Mouse (Mus musculus) frontal cortex, adult 2 months (tissue): ENCODE measurements at regions not wholly inside any gene's neighbourhood (a gene's known extent, or its start where the extent isn't known, plus 50 kb on each side); places are given as distances from the start of the nearest gene placed in this dataset.

Experiments
- DNase-seq, 2 experiments: peaks; one replicate each; pipeline ENCODE4 v3.0.0; 2022; ENCODE audit warnings: low spot score in 1 of 2; ENCODE audit errors: extremely low spot score in 1 of 2

DNA sequence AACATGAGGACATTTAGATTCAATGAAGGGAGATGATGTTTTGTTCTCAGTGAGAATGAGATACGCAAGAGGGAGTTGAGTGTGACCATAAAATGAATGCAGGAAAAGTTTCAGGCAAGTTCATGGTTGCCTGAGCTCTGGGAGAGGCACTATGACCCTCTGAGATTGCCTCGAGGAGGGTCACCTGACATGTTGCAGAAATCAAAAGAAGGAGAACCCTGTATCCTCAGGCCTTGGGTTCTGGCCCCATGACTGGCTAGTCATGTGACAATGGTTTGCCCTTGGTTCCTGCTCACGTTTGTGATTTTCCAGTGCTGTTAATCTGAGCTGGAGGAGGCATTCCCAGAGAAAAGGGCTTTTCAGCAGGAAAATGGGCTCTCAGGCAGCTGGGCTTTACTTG is 98.9 kb downstream of the Mab21l3 start:
- no peak for DNase-seq

DNA sequence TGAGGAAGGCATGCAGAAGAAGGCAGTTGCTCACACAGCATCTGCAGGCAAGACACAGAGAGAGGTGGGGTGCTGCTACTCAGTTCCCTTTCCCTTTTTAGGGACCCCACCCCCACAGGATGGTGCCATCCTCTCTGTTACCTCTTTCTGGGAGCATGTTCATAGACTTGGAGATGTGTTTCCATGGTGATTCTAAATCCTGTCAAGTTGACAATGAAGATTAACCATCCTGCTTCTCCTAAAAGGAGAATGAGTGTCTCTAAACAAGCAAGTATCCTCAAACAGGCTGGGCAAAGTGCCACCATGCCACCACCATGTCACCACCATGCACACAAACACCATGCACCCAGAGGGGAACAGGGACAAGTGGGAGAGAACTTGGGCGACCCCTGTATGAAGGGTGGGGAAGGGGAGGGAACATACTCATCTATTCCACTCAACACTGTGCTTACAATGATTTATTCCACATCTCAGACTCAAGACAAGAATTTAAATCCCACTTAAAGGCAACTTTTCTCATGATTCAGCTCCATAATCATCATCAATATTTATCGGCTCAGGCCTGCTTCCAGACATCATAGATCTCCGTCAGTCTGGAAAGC is 99.6 kb downstream of the Mab21l3 start:
- peak; percentile 20 to 63 for DNase-seq

DNA sequence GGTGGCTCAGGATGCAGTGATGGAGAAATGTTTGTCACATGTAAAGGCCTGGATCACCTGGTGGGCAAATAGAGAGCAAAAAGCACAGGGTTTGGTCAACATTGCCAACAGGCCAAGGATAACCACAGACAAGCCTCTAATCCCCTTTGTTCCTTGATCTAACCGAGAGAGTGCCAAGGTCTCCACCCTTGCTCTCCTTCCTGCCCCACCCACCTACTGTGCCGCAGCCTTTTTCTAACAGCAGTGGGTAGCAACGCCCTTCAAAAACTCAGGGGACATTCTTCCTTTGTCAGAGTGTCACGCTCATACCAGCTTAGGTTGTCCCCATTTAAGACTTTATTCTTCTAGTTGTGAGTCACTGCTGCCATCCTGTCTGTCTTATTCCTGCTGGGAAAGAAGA is 100.6 kb downstream of the Mab21l3 start:
- peak in 1 of 2 experiments; percentile 25 for DNase-seq

DNA sequence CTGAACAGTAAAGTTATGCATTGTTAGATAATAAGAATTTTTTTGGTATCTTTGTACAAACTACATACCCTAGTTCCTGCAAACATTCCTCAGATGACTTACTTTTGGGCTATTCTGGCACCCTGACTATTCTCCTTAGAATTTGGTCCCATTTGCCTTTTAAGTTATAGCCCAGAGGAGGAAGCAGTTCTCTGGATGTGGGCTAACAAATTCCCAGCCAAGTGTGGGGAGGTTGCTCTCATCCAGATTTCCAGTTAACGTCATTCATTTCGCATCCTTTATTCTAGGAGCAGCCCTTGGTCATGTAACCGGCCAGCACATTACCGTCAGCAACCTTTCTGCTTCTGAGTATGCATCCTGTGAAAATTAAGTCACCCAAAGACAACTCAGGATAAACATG is 107.9 kb downstream of the Mab21l3 start:
- DNase-seq, result peak in 1 of 2 experiments; percentile 27

DNA sequence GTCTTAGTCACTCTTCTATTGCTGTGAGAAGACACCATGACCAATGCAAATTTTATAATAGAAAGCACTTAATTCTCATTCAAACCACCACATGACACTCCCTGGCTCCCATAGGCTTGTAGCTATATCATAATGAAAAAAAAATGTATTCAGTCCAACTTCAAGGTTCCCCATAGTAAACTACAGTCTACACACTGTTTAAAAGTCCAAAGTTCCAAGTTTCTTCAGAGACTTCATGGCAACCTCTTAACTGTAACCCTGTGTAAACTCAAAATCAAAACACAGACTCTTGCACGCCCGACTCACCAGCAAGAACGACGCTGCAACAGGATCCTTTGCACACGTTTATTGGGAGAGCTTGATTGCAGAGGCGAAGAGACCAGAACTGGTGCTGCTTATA is 111.6 kb downstream of the Mab21l3 start:
- DNase-seq, result no peak

DNA sequence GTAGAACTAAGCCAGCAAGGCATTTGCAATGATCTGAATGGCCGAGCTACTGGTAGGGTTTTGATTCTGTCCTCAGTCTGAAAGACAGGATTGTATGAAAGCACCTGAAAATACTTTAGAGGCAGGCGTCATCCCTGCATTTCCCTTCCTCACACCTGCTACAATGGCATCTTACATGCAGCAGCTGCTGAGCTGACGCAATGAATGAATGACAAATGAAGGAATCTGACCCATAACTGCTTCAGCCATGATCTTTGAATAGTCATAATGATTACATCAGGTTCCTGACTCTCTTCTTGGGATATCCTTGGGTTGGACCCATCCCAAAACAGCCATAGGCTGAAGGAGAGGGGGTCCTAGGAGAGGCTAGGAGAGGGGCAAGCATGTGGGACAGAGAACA is 119.7 kb downstream of the Mab21l3 start:
- DNase-seq, result no peak

DNA sequence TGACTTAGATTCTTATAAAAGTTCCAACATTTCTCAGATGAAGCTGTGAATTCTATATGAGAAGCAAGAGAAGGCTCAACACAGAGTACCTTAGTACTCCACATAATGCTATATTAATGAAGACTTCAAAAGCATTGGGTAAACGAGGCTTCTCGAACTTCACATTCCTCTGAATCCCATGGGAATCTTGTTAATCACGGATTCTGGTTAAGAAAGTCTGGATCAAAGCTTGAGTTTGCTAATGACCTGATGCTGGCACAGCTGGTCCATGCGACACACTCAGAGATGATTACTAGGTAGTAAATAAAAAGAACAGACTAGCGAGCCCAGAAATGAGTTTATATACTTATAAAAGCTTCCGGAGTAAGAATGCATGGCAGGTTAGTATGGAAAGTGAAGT is 118.4 kb upstream of the Atp1a1 start:
- DNase-seq, result no peak

DNA sequence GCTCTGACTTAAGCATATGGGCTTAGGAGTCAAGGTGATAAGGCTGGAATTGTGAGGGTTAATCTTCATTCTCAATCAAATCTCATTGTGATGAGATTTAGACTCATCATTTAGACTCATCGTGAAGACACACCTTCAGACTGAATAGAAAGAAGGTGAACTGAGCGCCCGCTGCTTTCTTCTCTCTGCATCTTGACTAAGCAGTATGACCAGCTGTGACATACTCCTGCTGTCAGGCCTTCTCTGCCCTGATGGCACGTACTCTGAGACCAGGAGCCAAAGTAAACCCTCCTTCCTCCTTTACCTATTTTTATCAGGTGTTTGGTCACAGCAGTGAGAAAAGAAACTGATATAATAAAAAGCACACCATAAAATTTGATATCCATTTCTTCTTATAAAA is 117.5 kb upstream of the Atp1a1 start:
- DNase-seq, result no peak

DNA sequence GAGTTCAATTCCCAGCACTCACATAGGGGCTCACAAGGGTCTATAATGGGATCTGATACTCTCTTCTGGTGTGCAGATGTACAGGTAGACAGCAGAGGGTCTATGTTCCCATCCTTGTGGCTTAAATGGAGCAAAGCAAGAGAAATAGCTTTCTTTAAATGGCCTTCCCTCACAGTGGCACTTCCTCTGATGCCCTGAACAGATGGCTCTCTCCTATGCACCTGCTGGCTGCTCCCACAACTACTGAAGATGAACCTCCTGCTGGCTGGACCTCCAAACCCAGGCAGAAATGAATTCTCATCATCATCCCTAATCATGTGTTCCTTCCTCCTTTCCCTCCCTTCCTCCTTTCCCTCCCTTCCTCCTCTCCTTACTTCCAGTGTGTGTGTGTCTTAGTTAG is 110.9 kb upstream of the Atp1a1 start:
- no peak for DNase-seq

DNA sequence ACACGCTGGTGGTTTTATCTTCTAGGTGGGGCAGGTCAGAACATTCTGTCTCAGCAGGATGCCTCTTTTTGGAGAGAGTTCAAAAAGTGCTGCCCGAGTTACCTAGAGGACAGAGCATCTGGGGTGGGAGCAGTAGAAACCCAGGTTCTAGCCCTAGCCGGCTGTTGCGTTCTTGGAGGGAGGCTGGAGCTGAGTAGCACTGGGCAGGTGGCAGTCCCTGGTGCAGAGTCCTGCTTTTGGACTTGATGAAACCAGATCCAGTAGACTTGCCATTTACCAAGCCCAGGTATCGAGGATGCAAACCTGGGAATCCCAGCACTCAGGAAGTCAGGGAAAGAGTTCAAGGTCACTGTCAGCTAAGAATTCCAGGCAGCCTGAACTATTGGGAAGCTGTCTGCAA is 110.3 kb upstream of the Atp1a1 start:
- no peak for DNase-seq

DNA sequence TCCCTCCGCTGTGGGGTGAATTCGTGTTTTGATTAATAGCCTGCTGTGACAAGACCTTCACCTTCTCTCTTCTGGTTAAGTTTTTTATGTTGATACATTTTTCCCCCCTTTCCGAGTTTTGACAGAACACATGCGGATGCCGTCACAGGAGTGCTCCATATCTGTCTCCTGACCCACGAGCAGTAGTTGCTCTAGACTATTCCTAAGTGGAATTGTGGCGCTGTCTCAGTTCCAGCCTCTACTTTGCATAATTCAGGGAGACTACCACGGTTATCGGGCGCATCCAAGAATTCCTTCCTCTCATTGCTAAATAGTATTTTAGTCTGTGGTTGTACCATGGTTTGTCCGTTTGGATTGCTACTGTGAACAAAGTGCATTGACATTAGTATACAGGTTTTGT is 109.2 kb upstream of the Atp1a1 start:
- no peak for DNase-seq

DNA sequence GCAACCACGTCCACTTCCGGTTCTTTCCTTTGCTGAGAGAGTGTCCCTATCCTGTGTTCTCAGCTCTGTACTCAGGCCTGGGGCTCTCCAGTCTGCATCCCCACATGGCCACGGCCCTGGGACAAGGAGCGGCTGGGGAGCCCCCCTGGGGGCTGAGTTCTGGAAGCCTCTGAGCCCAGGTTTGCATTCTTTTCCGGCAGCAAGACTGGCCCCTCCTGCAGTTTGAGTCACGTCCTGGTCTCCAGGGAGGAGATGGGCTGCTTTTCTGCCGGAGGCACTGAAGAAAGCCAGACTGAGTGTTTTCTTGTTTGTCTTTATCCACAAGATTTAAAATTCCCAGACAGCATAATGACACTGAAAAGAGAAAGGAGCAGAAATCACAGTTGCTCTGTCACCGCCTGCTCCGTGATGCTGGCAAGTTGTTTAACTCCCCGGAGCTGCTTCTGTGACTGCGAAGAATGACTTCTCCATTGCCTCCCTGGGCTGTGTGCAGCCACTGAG is 108.7 kb upstream of the Atp1a1 start:
- peak in 1 of 2 experiments; percentile 22 for DNase-seq

DNA sequence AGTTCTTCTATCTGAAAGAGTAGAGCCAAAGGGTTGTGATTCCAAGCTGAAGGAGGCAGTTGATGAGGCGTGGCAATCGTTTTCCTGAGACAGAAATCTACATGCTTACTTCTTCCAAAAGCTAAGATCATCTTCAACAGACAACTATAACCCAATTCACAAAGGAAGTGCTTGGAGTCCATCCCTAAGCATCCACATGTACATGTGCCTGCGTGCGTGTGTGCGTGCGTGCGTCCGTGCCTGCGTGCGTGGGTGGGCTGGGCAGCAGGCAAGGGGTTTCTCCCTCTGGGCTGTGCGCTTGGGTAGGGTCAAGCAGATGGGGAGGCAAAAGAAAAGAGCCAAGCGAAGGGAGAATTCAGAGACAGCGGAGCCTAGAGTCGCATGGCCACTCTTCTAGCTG is 108.2 kb upstream of the Atp1a1 start:
- DNase-seq, result no peak

DNA sequence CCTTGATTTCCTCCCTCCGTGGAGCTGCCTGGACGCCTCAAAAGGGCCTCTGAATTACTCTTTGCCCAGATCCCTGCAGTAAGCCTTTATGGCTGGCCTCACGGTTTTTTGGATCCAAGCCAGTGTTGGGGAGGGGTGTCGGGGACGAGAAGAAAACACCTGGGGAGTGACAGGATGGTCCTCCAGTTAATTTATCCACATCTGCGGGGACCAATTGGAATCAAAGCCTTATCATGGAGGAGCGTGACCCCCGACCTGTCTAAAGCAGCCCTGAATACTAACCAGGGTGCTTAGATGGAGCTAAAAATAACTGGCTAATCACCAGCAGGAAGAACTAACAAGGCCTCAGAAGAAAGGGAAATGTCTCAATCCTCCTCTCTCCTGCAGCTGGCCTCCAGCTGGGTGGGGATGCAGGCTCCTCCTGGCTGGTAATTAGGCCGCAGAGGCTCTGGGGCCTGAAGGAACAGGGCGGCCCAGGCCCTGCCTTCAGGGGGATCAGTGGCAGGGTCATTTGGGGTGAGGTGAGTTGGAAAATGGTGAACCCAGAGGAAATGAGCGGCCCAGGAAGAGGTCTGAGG is 107.2 kb upstream of the Atp1a1 start:
- no peak for DNase-seq

DNA sequence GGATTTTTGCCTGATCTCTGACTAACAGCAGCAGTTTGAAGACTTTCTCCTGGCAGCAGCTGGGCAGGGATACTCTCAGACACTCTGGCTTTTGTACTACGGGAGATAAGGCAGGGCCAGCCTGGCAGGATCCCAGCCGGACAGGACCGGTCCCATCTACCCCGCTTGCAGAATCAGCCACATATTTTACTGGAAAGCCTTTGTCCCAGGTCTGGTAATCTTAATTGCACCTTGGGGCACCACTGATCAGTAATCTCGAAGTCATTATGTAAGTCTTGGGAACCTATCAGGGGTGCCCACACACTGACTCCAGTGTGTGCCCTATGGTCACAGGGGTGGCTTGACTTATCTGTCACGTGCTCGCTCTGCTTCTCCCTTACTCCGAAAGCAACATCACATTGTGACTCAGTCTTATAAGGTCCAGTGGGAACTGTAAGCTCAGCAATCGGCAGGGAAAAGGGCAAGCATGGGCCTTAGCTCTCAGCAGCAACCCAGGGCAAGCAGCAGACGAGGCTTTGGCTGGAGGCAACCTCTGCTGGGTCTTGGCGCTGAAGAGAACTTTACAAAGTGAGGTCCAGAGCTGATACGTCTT is 105.0 kb upstream of the Atp1a1 start:
- DNase-seq, result no peak

DNA sequence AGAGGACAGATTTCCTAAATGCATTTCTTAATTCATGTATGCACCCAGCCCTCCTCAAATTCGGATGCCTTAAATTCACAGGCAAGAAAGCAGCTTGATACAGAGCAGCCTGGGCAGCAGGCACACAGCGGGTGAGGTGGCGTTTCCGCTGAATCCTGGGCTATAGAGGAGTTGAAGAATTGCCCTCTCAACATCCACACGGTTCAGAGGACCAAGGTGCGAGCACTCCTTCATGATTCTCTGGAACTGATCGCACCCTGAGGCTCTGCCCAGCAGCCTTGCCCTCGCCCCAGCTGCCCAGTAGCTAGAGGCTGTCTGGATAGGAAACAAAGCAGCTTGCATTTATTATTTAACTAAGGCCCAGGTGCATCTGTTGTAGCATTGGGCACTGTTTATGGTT is 104.3 kb upstream of the Atp1a1 start:
- no peak for DNase-seq

DNA sequence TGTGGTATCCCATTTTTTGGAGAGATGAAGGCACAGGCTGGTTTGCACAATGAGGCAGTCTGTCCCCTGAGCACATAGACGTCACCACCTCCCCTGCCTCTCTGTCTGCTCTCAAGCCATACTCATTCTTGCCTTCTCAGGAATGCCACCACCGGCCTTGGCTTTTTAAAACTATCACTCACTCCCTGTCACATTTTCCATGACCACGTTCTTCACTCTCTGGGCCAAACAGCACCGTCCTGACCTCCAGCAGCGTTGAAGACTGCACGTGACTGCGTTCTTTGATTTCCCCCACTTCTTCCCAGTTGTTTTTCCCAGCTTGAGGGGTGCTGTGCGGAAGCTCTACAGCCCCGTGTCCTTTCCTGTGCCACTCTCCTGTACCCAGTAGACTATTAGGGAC is 100.4 kb upstream of the Atp1a1 start:
- DNase-seq, result no peak

DNA sequence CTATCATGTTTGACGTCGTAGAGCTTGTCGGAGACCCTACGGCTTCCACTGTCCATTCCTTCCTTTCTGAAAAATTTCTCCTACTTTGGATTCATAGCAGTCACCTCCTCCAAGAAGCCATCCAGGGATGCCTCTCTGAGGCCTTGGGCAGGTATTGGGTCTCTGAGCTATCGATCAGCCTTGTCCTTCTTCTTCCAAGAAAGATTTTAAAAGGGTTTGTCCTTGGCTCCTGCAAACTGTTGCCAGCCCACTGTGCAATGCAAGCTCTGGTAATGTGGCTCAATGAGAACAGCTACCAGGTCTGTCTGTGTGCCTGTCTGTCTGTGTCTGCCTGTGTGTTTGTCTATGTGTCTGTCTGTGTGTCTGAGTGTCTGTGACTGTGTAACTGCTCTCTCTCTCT is 99.8 kb upstream of the Atp1a1 start:
- DNase-seq, result no peak

DNA sequence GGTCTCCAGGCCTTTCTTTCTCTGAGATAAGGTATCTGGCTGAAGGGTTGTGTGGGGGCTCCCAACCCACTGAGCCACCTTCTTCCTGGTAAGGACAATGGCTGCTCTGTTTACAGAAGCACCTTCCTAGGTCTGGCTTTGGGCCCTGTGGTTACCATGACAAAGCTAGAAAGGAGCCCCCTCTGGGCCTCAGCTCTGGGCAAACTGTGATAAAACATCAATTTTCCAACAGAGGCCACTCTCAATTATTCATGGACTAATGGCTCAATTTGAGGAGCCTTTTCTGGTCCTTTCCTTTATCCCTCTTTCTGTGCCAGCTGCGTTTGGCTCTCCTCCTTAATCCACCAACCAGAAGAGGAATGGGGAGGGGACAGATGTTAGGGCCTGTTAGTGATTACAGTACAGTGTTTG is 97.3 kb upstream of the Atp1a1 start:
- DNase-seq, result no peak

DNA sequence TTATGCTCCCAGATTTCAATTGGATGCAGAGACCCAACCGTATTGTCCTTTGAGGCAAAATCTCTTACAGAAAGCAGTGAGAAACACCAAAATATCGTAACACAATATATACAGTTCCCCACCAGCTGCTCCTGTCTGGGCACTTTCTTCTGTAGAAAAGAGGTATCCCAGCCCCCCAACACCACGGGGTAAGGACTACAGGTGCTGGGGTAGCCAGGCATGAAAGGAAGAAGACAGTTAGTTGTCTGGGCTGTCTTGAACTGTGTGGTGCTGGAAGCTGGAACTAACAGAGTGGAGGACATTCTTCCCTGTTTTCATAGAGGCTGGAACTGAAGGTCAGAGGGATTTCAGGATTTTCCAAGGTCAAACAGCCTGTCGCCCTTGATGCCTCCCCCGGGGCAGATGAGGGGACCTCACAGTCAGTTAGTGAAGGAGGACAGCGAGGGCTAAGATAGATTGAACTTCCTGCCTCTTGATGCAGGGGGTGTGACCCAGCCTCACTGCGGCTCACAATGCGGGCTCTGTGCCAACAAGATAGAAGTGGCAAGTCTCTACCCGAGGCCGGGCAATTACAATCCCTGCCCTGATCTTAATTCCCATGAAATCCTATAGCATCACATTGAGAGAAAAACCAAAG is 96.6 kb upstream of the Atp1a1 start:
- DNase-seq, result no peak

DNA sequence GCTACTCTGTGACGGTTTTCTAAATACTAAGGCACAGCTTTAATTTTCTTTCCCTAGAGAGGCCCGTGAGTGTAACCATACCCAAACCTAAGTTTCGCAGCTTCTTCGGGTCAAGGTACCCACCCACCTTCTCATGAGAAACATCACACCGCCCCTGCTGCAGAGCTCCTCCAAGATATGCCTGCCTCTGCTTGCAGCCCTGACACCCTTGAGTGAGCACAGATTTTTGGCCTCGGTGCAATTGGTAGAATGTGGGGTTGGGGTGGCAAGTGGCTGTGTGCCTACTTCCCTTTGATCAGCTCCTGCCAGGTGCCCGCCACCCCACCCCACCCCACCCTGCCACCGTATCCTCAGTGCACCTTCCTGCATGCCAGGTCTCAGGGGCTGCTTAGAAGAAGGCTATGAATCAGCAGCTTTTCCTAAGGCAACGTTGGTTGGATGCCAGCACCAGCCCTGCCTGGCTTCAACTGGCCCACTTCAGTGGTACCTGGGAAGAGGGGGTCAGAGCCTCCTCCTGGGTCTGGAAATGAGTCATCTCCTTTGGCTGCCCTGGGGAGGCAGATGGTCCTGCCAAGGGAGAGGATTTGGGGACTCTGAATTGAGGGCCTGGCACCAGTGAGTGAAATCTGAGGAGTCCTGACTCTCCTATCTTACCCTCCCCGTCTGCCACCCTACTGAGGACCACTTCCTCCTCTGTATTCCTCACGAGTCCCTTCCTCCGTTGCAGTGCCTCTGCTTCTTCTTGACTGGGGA is 95.6 kb upstream of the Atp1a1 start:
- DNase-seq, result peak in 1 of 2 experiments; percentile 50
